Mouse (Mus musculus): ENCODE data around the gene C1rl. TPM values are rescaled to one million over a fixed set of nuclear protein-coding genes. Genes with fewer than 3 reads are reported as not detected.
"Not testable (repeated sequence)": the region's sequence is repeated elsewhere in the genome, so short reads cannot be mapped to it uniquely, and the experiment has no call there.

Gene C1rl
- polyA plus RNA-seq, 1 experiment from 2014 or later, result 0.15 TPM

GRCm38 (mm10) chr6:124517733-124518132 lies 24.8 kb downstream of the C1rl start:
- not testable (repeated sequence) for H3K9ac ChIP-seq (replicated peaks); H3K27me3 ChIP-seq; H3K36me3 ChIP-seq; H3K4me1 ChIP-seq (replicated peaks); H3K27ac ChIP-seq; H3K9me3 ChIP-seq; H3K4me2 ChIP-seq (replicated peaks); ATAC-seq; H3K4me3 ChIP-seq (replicated peaks)
- 93% methylated on average over 4 of the region's 4 CpGs for WGBS

GRCm38 (mm10) chr6:124522082-124522481 lies 29.2 kb downstream of the C1rl start:
- H3K36me3 ChIP-seq; H3K9me3 ChIP-seq; H3K4me1 ChIP-seq (replicated peaks); H3K27me3 ChIP-seq; H3K4me3 ChIP-seq (replicated peaks); ATAC-seq; H3K9ac ChIP-seq (replicated peaks); H3K27ac ChIP-seq; H3K4me2 ChIP-seq (replicated peaks): not testable (repeated sequence)
- 80% methylated on average over 7 of the region's 7 CpGs for WGBS

GRCm38 (mm10) chr6:124527881-124528280 lies 35.0 kb downstream of the C1rl start:
- Histone ChIP-seq H3K27me3 (no peaks in the 10 kb centered on the region), H3K4me3 (replicated peaks) (no peak overlapping the region), H3K27ac (no peak overlapping the region), H3K4me1 (replicated peaks) (no peaks in the 10 kb centered on the region), H3K36me3 (no peaks in the 10 kb centered on the region), H3K9ac (replicated peaks) (no peak overlapping the region), H3K4me2 (replicated peaks) (no peak overlapping the region), H3K9me3 (no peaks in the 10 kb centered on the region)
- no peak for ATAC-seq
- 81% methylated on average over 3 of the region's 3 CpGs for WGBS

GRCm38 (mm10) chr6:124531077-124531476 lies 38.2 kb downstream of the C1rl start:
- Histone ChIP-seq H3K9ac (replicated peaks) (no peak overlapping the region), H3K4me3 (replicated peaks) (no peak overlapping the region), H3K36me3 (no peaks in the 10 kb centered on the region), H3K4me2 (replicated peaks) (no peak overlapping the region), H3K9me3 (no peaks in the 10 kb centered on the region), H3K4me1 (replicated peaks) (no peaks in the 10 kb centered on the region), H3K27ac (no peak overlapping the region), H3K27me3 (no peaks in the 10 kb centered on the region)
- WGBS, result 89% methylated on average over 8 of the region's 8 CpGs
- no peak for ATAC-seq

GRCm38 (mm10) chr6:124536125-124536829 lies 43.4 kb downstream of the C1rl start:
- not testable (repeated sequence) for H3K27ac ChIP-seq; H3K27me3 ChIP-seq; ATAC-seq; H3K4me3 ChIP-seq (replicated peaks); H3K4me2 ChIP-seq (replicated peaks); H3K9ac ChIP-seq (replicated peaks); H3K9me3 ChIP-seq; H3K4me1 ChIP-seq (replicated peaks); H3K36me3 ChIP-seq
- WGBS, result 83% methylated on average over 8 of the region's 8 CpGs

GRCm38 (mm10) chr6:124541176-124541575 lies 48.3 kb downstream of the C1rl start:
- not testable (repeated sequence) for H3K9me3 ChIP-seq; ATAC-seq; H3K9ac ChIP-seq (replicated peaks); H3K4me2 ChIP-seq (replicated peaks); H3K4me3 ChIP-seq (replicated peaks); H3K27ac ChIP-seq; H3K4me1 ChIP-seq (replicated peaks); H3K36me3 ChIP-seq; H3K27me3 ChIP-seq
- 74% methylated on average over 2 of the region's 2 CpGs for WGBS

GRCm38 (mm10) chr6:124542284-124542683 lies 49.4 kb downstream of the C1rl start, which contains the start of gene C1s1:
TSS of gene C1s1 (minus strand) at chr6:124542359.
- not testable (repeated sequence) for H3K9ac ChIP-seq (replicated peaks); H3K27me3 ChIP-seq; H3K4me3 ChIP-seq (replicated peaks); H3K9me3 ChIP-seq; H3K4me1 ChIP-seq (replicated peaks); ATAC-seq; H3K36me3 ChIP-seq; H3K4me2 ChIP-seq (replicated peaks); H3K27ac ChIP-seq
- WGBS, result 0% methylated on average over 1 of the region's 1 CpGs

- ATAC-seq, result no peak
- Histone ChIP-seq H3K27me3 (no peaks in the 10 kb centered on the region), H3K4me3 (replicated peaks) (no peak overlapping the region), H3K4me2 (replicated peaks) (no peak overlapping the region), H3K36me3 (no peaks in the 10 kb centered on the region), H3K27ac (no peak overlapping the region), H3K4me1 (replicated peaks) (no peaks in the 10 kb centered on the region), H3K9me3 (no peaks in the 10 kb centered on the region), H3K9ac (replicated peaks) (no peak overlapping the region)
- WGBS, result 84% methylated on average over 5 of the region's 6 CpGs
These were observed 51.6 kb downstream of the C1rl start for GRCm38 (mm10) chr6:124544466-124544865.

- H3K9me3 ChIP-seq, result no peaks in the 10 kb centered on the region
- no peak for ATAC-seq
- WGBS, result 90% methylated on average over 2 of the region's 2 CpGs
These were observed 52.5 kb downstream of the C1rl start for GRCm38 (mm10) chr6:124545425-124545824.

GRCm38 (mm10) chr6:124547979-124548378 lies 55.1 kb downstream of the C1rl start:
- not testable (repeated sequence) for H3K4me1 ChIP-seq (replicated peaks); H3K27me3 ChIP-seq; H3K36me3 ChIP-seq; H3K27ac ChIP-seq; H3K9me3 ChIP-seq; H3K4me2 ChIP-seq (replicated peaks); ATAC-seq; H3K9ac ChIP-seq (replicated peaks); H3K4me3 ChIP-seq (replicated peaks)
- 88% methylated on average over 3 of the region's 3 CpGs for WGBS

More at GRCm38 (mm10) chr6:124545425-124545824, 52.5 kb downstream of the C1rl start:
- Histone ChIP-seq H3K4me2 (replicated peaks) (no peak overlapping the region), H3K27me3 (no peaks in the 10 kb centered on the region), H3K4me1 (replicated peaks) (no peaks in the 10 kb centered on the region), H3K36me3 (no peaks in the 10 kb centered on the region), H3K27ac (no peak overlapping the region), H3K4me3 (replicated peaks) (no peak overlapping the region), H3K9ac (replicated peaks) (no peak overlapping the region)

- no peak overlapping the region for H3K4me2 ChIP-seq (replicated peaks)
- H3K4me1 ChIP-seq (replicated peaks), result no peaks in the 10 kb centered on the region
- H3K27me3 ChIP-seq, result no peaks in the 10 kb centered on the region
- no peak overlapping the region for H3K9ac ChIP-seq (replicated peaks)
- no peak overlapping the region for H3K27ac ChIP-seq
- WGBS, result 92% methylated on average over 3 of the region's 3 CpGs
- H3K4me3 ChIP-seq (replicated peaks), result no peak overlapping the region
- H3K36me3 ChIP-seq, result no peaks in the 10 kb centered on the region
- no peak for ATAC-seq
- H3K9me3 ChIP-seq, result peaks cover 4% of the 10 kb centered on the region
These were observed 56.2 kb downstream of the C1rl start for GRCm38 (mm10) chr6:124549023-124549550.

- Histone ChIP-seq H3K27ac (no peak overlapping the region), H3K4me3 (replicated peaks) (no peak overlapping the region), H3K9me3 (peaks cover 4% of the 10 kb centered on the region), H3K4me1 (replicated peaks) (no peaks in the 10 kb centered on the region), H3K36me3 (no peaks in the 10 kb centered on the region), H3K9ac (replicated peaks) (no peak overlapping the region), H3K4me2 (replicated peaks) (no peak overlapping the region), H3K27me3 (no peaks in the 10 kb centered on the region)
- 68% methylated on average over 22 of the region's 22 CpGs for WGBS
- no peak for ATAC-seq
These were observed 59.9 kb downstream of the C1rl start for GRCm38 (mm10) chr6:124552766-124553165.

GRCm38 (mm10) chr6:124555956-124556355 lies 63.0 kb downstream of the C1rl start:
- H3K27me3 ChIP-seq; H3K9me3 ChIP-seq; H3K4me1 ChIP-seq (replicated peaks); H3K4me3 ChIP-seq (replicated peaks); H3K36me3 ChIP-seq; H3K9ac ChIP-seq (replicated peaks); H3K4me2 ChIP-seq (replicated peaks); ATAC-seq; H3K27ac ChIP-seq: not testable (repeated sequence)
- 81% methylated on average over 2 of the region's 2 CpGs for WGBS
